Mouse (Mus musculus) lung, postnatal 0 days (tissue): Measurements from ENCODE around the gene Mcoln1.
A peak's percentile ranks its signal among the peaks of the same experiment; 100 is the strongest.

Experiments used
- CTCF ChIP-seq: IDR thresholded peaks from 2 replicates; pipeline ENCODE4 v1.5.1; 2016; ENCODE audit warnings: antibody characterized with exemption, mild to moderate bottlenecking
- EP300 ChIP-seq: IDR thresholded peaks from 2 replicates; pipeline ENCODE4 v1.6.1; 2016; ENCODE audit warnings: antibody characterized with exemption, mild to moderate bottlenecking, control low read depth

DNA sequence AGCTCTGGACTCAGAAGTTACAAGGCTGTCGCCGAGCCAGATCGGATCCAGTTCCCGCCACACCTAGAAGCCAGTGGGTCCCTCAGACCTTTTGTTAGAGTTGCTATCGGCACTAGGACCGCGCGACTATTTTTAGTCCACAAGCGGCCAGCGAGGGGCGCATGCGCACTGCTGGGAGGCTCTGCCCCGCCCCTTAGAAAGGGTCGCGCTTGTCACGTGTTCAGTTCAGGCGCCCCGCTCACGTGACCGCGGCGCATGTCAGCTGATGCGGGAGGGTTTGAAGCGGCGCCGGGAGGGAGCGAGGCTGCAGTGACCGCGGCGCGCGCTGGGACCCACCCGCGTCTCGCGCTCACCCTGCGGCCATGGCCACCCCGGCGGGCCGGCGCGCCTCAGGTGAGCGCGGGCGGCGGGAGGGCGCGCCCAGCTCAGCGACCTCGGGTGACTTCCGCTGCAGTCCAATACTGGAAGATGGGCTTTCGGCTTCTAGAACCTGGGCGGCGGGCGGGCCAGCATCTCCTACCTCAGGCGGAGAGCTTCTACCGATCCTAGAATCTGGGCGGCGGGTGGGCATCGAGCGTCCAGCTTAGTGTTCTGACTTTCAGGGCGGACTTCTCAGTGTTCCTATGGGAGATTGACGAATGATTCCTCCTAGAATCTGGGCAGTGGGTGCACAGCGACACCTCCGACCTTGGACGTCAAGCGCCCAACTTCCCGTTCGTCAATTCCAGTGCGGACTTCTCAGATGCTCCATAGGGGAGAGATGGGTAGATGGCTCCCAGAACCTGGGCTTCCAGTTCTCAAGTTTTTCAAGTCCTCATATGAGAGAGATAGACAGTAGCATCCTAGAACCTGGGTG lies at the start of gene Mcoln1:
- TF ChIP-seq EP300 (no peak), CTCF (peak; percentile 41)
